Mouse (Mus musculus) erythroblast, embryonic 14.5 days (primary cell): ENCODE data around the gene Dusp28. TPM values are rescaled to one million over a fixed set of nuclear protein-coding genes. Genes with fewer than 3 reads are reported as not detected.
"Not testable (repeated sequence)": the region's sequence is repeated elsewhere in the genome, so short reads cannot be mapped to it uniquely, and the experiment has no call there.

ENCODE experiments used
- H3K27me3 ChIP-seq: 2 replicates; pipeline ENCODE4 v1.6.1; 2012; ENCODE audit warnings: inconsistent platforms; ENCODE audit not compliant: control insufficient read depth
- H3K36me3 ChIP-seq: 2 replicates; pipeline ENCODE4 v1.6.1; 2012; ENCODE audit warnings: mild to moderate bottlenecking, inconsistent platforms; ENCODE audit not compliant: control insufficient read depth
- H3K4me1 ChIP-seq: 2 replicates; pipeline ENCODE4 v1.6.1; 2012; ENCODE audit warnings: inconsistent platforms; ENCODE audit not compliant: control insufficient read depth
- H3K4me3 ChIP-seq: replicated peaks from 2 replicates; pipeline ENCODE3; 2012; ENCODE audit warnings: moderate library complexity, mild to moderate bottlenecking, inconsistent platforms
- H3K9me3 ChIP-seq: 2 replicates; pipeline ENCODE4 v1.6.1; 2012; ENCODE audit warnings: low read length, inconsistent platforms, mixed read lengths; ENCODE audit not compliant: control insufficient read depth
- GATA1 ChIP-seq: IDR thresholded peaks from 2 replicates; pipeline ENCODE4 v1.6.1; 2012; ENCODE audit warnings: low read length, inconsistent platforms, mixed read lengths
- TAL1 ChIP-seq: IDR thresholded peaks from 3 replicates; pipeline ENCODE4 v1.6.1; 2012; ENCODE audit warnings: low read length, inconsistent platforms, mixed read lengths
- polyA plus RNA-seq: library from polyadenylated mRNA; stranded (reverse); fragments of >175 nt; gene quantifications from 2 replicates; pipeline ENCODE4 v1.2.3, GENCODE M21; 2012

Dusp28 gene
- polyA plus RNA-seq, 1 experiment, result 0.70 TPM

DNA sequence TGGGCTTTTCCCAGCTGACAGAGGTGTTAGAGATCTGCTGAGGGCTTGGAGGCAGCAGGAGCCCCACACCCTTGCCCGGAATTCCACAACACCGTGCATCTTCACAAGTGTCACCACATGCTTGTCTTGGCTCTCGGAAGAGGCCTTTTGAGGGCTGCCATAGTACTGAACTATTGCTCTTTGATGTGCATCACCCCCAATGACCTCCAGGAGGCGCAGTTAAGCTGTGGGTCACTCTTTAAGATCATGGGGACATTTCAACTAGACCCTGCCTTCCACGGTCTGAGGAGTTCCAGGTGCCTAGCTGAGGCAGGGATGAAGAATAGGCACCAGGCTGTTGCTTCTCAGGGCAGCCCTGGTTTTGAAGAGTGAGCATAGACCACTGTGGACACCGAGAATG is 42.6 kb downstream of the Dusp28 start:
- Histone ChIP-seq H3K4me3 (no peak overlapping the region), H3K36me3 (peaks cover 37% of the 10 kb centered on the region)
- TF ChIP-seq GATA1 (no peak), TAL1 (no peak)

DNA sequence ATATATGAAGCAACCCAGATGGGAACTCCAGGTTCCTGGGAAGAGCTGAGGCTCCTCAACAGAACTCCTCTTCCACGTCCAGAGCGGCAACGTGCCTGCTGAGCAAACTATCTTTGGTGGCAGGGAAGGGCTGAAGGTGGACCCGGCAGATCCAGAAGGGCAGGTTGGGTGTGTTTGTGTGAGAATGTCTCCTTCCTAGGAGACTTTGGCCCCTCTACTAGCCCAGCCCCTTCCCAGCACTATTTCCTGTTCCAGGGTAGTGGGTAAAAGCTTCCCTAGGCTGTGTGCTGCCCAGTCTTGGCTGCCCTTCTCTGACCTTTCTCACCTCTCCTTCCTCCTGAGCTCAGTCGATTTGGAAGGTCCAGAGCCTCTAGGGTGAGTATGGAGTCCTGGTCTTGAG is 43.8 kb downstream of the Dusp28 start, which contains the start of gene Gpr35:
TSS of gene Gpr35 (plus strand) at position 259 of the 400 bp plus-strand sequence.
- no peaks in the 10 kb centered on the region for H3K27me3 ChIP-seq
- no peak within 1 kb of the TSS for H3K4me3 ChIP-seq
- no peaks in the 10 kb centered on the region for H3K4me1 ChIP-seq
- TF ChIP-seq GATA1, result no peak
- no peak for TF ChIP-seq TAL1
- H3K36me3 ChIP-seq, result peaks cover 25% of the 10 kb centered on the region
- no peaks in the 10 kb centered on the region for H3K9me3 ChIP-seq

More for the DNA sequence above, 42.6 kb downstream of the Dusp28 start:
- Histone ChIP-seq H3K27me3 (no peaks in the 10 kb centered on the region), H3K4me1 (no peaks in the 10 kb centered on the region; the same call in 1 of the 2 replicates), H3K9me3 (no peaks in the 10 kb centered on the region)

DNA sequence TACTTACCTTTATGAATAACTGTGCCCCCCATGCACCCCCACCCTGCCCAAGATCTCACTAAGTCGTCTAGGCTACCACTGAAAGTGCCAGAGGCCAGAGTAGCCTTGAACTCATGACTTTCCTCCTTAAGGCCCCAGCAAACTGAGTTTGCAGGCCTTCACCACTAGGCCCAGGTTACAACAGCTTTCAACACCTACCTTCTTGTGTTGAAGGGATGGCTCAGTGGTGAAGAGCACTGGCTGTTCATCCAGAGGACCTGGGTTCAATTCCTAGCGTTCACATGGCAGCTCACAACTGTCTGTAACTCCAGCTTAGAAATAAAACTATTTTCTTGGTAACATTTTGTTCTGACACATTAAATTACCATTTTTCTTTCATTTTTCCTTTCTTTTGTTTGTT is 46.9 kb downstream of the Dusp28 start:
- H3K27me3 ChIP-seq, result no peaks in the 10 kb centered on the region
- no peak overlapping the region for H3K4me3 ChIP-seq
- H3K4me1 ChIP-seq, result peaks cover 2% of the 10 kb centered on the region; the same call in 1 of the 2 replicates
- peaks cover 2% of the 10 kb centered on the region; the same call in 1 of the 2 replicates for H3K36me3 ChIP-seq
- H3K9me3 ChIP-seq, result no peaks in the 10 kb centered on the region
- TF ChIP-seq GATA1, result no peak

DNA sequence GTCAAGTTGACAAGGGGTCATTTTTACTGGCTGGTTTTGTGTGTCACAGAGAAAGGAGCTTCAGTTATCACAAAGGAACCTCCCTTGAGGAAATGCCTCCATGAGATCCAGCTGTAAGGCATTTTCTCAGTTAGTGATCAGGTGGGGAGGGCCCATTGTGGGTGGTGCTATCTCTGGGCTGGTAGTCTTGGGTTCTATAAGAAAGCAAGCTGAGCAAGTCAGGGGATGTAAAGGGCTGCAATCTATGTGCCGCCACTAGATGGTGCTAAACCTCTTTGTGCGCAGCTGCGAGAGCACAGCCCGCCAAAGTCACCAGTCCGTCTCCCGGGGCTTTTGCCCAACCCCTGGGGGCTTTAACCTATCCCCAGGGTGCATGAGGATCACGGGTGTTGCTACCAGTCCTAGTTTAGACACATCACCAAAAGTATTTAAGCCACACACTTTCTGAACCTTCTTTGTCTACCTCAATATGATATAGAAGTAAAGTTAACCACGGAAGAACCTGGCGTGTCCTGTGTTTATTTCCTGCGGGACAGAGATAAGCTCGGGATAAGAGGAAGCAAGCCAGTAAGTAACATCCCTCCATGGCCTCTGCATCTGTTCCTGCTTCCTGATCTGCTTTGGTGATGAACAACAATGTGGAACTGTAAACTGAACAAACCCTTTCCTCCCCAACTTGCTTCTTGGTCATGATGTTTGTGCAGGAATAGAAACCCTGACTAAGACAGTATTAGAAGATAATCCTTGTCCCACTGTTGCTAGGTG is 50.0 kb downstream of the Dusp28 start:
- H3K9me3 ChIP-seq, H3K4me3 ChIP-seq, H3K27me3 ChIP-seq, H3K36me3 ChIP-seq, H3K4me1 ChIP-seq: not testable (repeated sequence)

Other genes with a start within 250 kb of the Dusp28 start
- 0.02 and 0.07 TPM in 2 replicates for gene Gpc1, start 75.3 kb upstream of the Dusp28 start, polyA plus RNA-seq
- not detected in 2 replicates for gene Ankmy1, start 4.1 kb upstream of the Dusp28 start, polyA plus RNA-seq
- gene Rnpepl1, start 3.8 kb downstream of the Dusp28 start, polyA plus RNA-seq, result 6.5 and 7.7 TPM in 2 replicates
- 0.75 and 0.88 TPM in 2 replicates for gene Capn10, start 27.4 kb downstream of the Dusp28 start, polyA plus RNA-seq
- 0.01 TPM in 2 replicates for gene Gpr35, start 43.9 kb downstream of the Dusp28 start, polyA plus RNA-seq
- not detected in 2 replicates for gene Aqp12, start 99.4 kb downstream of the Dusp28 start, polyA plus RNA-seq
- gene Kif1a, start 195.0 kb downstream of the Dusp28 start, polyA plus RNA-seq, result 0.01 and 0.16 TPM in 2 replicates
- 0.04 and 0.08 TPM in 2 replicates for gene Agxt, start 228.3 kb downstream of the Dusp28 start, polyA plus RNA-seq